Mouse (Mus musculus) embryonic fibroblast, embryonic 13.5 days (primary cell): ENCODE results near the gene Rex1bd.

Experiments used
- CTCF ChIP-seq: IDR thresholded peaks from 2 replicates; pipeline ENCODE4 v1.5.1; 2011; ENCODE audit warnings: mild to moderate bottlenecking, control low read depth, low read length, moderate library complexity, borderline replicate concordance; ENCODE audit not compliant: insufficient read depth
- POLR2A ChIP-seq: IDR thresholded peaks from 2 replicates; pipeline ENCODE4 v1.6.1; 2011; ENCODE audit warnings: low read depth, mild to moderate bottlenecking, control low read depth, low read length, moderate library complexity

DNA sequence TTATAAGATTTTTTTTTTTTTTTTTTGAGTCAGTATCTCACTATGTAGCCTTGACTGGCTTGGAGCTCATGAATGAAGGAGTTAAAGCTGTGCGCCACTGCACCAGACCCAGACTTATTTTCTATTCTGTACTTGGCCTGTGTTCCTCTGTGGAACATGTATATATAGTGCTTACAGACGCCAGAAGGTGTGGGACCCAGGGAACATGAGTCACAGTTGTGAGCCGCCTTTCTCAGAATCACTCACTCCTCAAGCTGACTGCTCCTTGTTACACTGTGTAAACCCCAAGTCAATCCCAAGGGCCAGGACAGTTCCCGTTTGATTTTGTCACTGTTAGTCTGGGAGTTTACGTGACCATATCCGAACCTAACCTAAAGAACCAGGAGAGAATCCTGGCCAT lies 12.5 kb upstream of the Rex1bd start:
- no peak for TF ChIP-seq CTCF
- no peak for TF ChIP-seq POLR2A
